ENCODE assay signal across 8 mouse cellular contexts in the genomic region with DNA sequence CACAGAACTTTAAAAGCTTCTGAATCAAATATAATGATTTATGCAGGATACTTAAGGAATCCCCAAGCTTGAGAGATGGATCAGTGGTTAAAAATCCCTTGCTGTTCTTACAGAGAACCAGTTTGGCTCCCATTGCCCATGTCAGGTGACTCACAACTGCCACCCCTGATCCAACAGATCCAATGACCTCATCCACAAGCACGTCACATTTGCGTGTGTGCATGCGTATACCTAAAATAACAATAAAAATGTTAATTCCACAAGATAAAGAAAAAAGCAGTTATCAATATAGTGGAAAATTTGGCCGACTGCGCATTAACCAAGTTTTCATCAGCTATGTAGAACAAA. TPM values are rescaled to one million over a fixed set of nuclear protein-coding genes. Genes with fewer than 3 reads are reported as not detected.
DNase-seq lines count a peak whose midpoint lies in the region; ATAC-seq and TF ChIP-seq lines count a peak whose summit lies in the region.

No protein-coding gene starts in this region.

- WGBS in kidney, embryonic 15.5 days = 54% methylated on average over 5 of the region's 5 CpGs
- 46% methylated on average over 5 of the region's 5 CpGs for WGBS in embryonic facial prominence, embryonic 10.5 days
- 55% methylated on average over 5 of the region's 5 CpGs for WGBS in intestine, embryonic 14.5 days
- whole genome bisulfite sequencing in thymus, adult 2 months = 82% methylated on average over 5 of the region's 5 CpGs
- WGBS in lung, postnatal 0 days = 53% methylated on average over 5 of the region's 5 CpGs

- no peak for TF ChIP-seq EP300 in lung, postnatal 0 days (IDR thresholded peaks at IDR 0.05)

- H3K9me3 ChIP-seq in kidney, embryonic 15.5 days (replicated peaks) = no peaks in the 10 kb centered on the region
- no peaks in the 10 kb centered on the region for H3K9me3 ChIP-seq in embryonic facial prominence, embryonic 10.5 days
- no peaks in the 10 kb centered on the region for H3K9me3 ChIP-seq in intestine, embryonic 14.5 days (ENCODE audit: control insufficient read depth, low read length)
- H3K9me3 ChIP-seq in lung, postnatal 0 days (ENCODE audit: low read length) = no peaks in the 10 kb centered on the region

- H3ac ChIP-seq in myocyte (ENCODE audit: control insufficient read depth, insufficient read length) = no peak overlapping the region

- H3K36me3 ChIP-seq in kidney, embryonic 15.5 days = no peaks in the 10 kb centered on the region
- no peaks in the 10 kb centered on the region for H3K36me3 ChIP-seq in embryonic facial prominence, embryonic 10.5 days (replicated peaks)
- no peaks in the 10 kb centered on the region for H3K36me3 ChIP-seq in intestine, embryonic 14.5 days (ENCODE audit: control insufficient read depth, insufficient read depth, low read length)
- H3K36me3 ChIP-seq in myocyte (ENCODE audit: control insufficient read depth, insufficient read depth) = no peaks in the 10 kb centered on the region
- H3K36me3 ChIP-seq in thymus, adult 2 months (ENCODE audit: control insufficient read depth, insufficient read depth, low read length) = no peaks in the 10 kb centered on the region
- H3K36me3 ChIP-seq in lung, postnatal 0 days (ENCODE audit: insufficient read depth, low read length) = no peaks in the 10 kb centered on the region

- H3K79me2 ChIP-seq in myocyte (ENCODE audit: control insufficient read depth, insufficient read depth) = no peaks in the 10 kb centered on the region

- peak overlapping the region; percentile 56 for H3K4me3 ChIP-seq in kidney, embryonic 15.5 days (replicated peaks)
- H3K4me3 ChIP-seq in embryonic facial prominence, embryonic 10.5 days = peak overlapping the region; percentile 70
- H3K4me3 ChIP-seq in intestine, embryonic 14.5 days (ENCODE audit: low read depth, low read length) = peak overlapping the region; percentile 37
- no peak overlapping the region for H3K4me3 ChIP-seq in myocyte
- no peak overlapping the region for H3K4me3 ChIP-seq in thymus, adult 2 months (ENCODE audit: control insufficient read depth, insufficient read depth, low read length)
- no peak overlapping the region for H3K4me3 ChIP-seq in lung, postnatal 0 days (ENCODE audit: low read depth, low read length)

- no peak overlapping the region for H3K27ac ChIP-seq in kidney, embryonic 15.5 days
- no peak overlapping the region; the same call in 1 of the 2 replicates for H3K27ac ChIP-seq in embryonic facial prominence, embryonic 10.5 days (replicated peaks)
- no peak overlapping the region for H3K27ac ChIP-seq in intestine, embryonic 14.5 days (ENCODE audit: low read depth)
- no peak overlapping the region for H3K27ac ChIP-seq in thymus, adult 2 months (ENCODE audit: control insufficient read depth, insufficient read depth, low read length)
- no peak overlapping the region for H3K27ac ChIP-seq in lung, postnatal 0 days (ENCODE audit: low read length)

- peaks cover 10% of the 10 kb centered on the region for H3K4me1 ChIP-seq in kidney, embryonic 15.5 days
- H3K4me1 ChIP-seq in embryonic facial prominence, embryonic 10.5 days = peaks cover 7% of the 10 kb centered on the region; the same call in 1 of the 2 replicates
- H3K4me1 ChIP-seq in intestine, embryonic 14.5 days (replicated peaks; ENCODE audit: control insufficient read depth, insufficient read depth, low read length) = 0 out of 2 replicates have a peak, but pooled peaks cover 3% of the 10 kb centered on the region
- H3K4me1 ChIP-seq in thymus, adult 2 months (replicated peaks; ENCODE audit: control insufficient read depth, insufficient read depth, low read length) = no peaks in the 10 kb centered on the region; the same call in 1 of the 2 replicates
- no peaks in the 10 kb centered on the region for H3K4me1 ChIP-seq in lung, postnatal 0 days (ENCODE audit: insufficient read depth, low read depth, low read length)

- TF ChIP-seq CTCF in thymus, adult 2 months (IDR thresholded peaks at IDR 0.05; ENCODE audit: borderline replicate concordance, control insufficient read depth, extremely low read depth, insufficient read depth, low read length, poor library complexity) = no peak
- no peak for TF ChIP-seq CTCF in lung, postnatal 0 days (IDR thresholded peaks at IDR 0.05)

- DNase-seq in kidney, postnatal 10 days = no peak
- DNase-seq in embryonic facial prominence, embryonic 10.5 days (ENCODE audit: low spot score) = no peak
- DNase-seq in intestine, embryonic 14.5 days (ENCODE audit: low spot score) = no peak
- DNase-seq in urinary bladder, postnatal 4 days (ENCODE audit: low spot score in 2 of 2) = no peak
- no peak for DNase-seq in thymus, adult 2 months
- no peak for DNase-seq in lung, postnatal 0 days (ENCODE audit: low spot score)

- ATAC-seq in kidney, embryonic 15.5 days (replicated peaks; ENCODE audit: low FRiP score) = 0 out of 2 replicates have a peak, but pooled peaks have one; percentile 22
- ATAC-seq in intestine, embryonic 14.5 days (replicated peaks; ENCODE audit: low FRiP score, low TSS enrichment, low read depth) = peak; percentile 18; the same call in 1 of the 2 replicates
- ATAC-seq in lung, postnatal 0 days = no peak

- TF ChIP-seq POLR2A in myocyte (IDR thresholded peaks at IDR 0.05; ENCODE audit: insufficient read length, low read depth) = no peak
- TF ChIP-seq POLR2A in thymus, adult 2 months (IDR thresholded peaks at IDR 0.05; ENCODE audit: control insufficient read depth, extremely low read depth, insufficient read depth, low read length, poor library complexity) = no peak

- H3K27me3 ChIP-seq in kidney, embryonic 15.5 days = no peaks in the 10 kb centered on the region
- H3K27me3 ChIP-seq in embryonic facial prominence, embryonic 10.5 days (replicated peaks; ENCODE audit: low read depth, poor library complexity, severe bottlenecking) = peaks cover 4% of the 10 kb centered on the region
- H3K27me3 ChIP-seq in intestine, embryonic 14.5 days (replicated peaks; ENCODE audit: control insufficient read depth, insufficient read depth, low read length) = no peaks in the 10 kb centered on the region
- no peaks in the 10 kb centered on the region for H3K27me3 ChIP-seq in myocyte (ENCODE audit: control insufficient read depth, insufficient read depth, insufficient read length)
- H3K27me3 ChIP-seq in thymus, adult 2 months (ENCODE audit: control insufficient read depth, insufficient read depth, low read length) = no peaks in the 10 kb centered on the region; the same call in 1 of the 2 replicates
- H3K27me3 ChIP-seq in lung, postnatal 0 days (replicated peaks; ENCODE audit: insufficient read depth, low read length) = no peaks in the 10 kb centered on the region

- peak overlapping the region; percentile 90 for H3K4me2 ChIP-seq in kidney, embryonic 15.5 days
- H3K4me2 ChIP-seq in intestine, embryonic 14.5 days (ENCODE audit: low read length) = peak overlapping the region; percentile 63
- H3K4me2 ChIP-seq in myocyte (ENCODE audit: low read depth) = peak overlapping the region; percentile 34
- H3K4me2 ChIP-seq in lung, postnatal 0 days (replicated peaks; ENCODE audit: low read depth, low read length) = no peak overlapping the region

- peak overlapping the region; percentile 42; the same call in 1 of the 2 replicates for H3K9ac ChIP-seq in kidney, embryonic 15.5 days
- H3K9ac ChIP-seq in intestine, embryonic 14.5 days (ENCODE audit: low read length) = no peak overlapping the region
- H3K9ac ChIP-seq in lung, postnatal 0 days (replicated peaks; ENCODE audit: low read depth) = no peak overlapping the region

RNA-seq across cellular contexts. Expression of a gene that starts 0.7 kb away (rescaled TPM):
- polyA plus RNA-seq in kidney, embryonic 15.5 days (2015; fragmentation: Nextera tagmentation; extraction: Ambion mirVana) = 1.7 and 1.8 TPM in 2 replicates
- 2.9 and 3.6 TPM in 2 replicates for polyA plus RNA-seq in embryonic facial prominence, embryonic 10.5 days (2016; fragmentation: Nextera tagmentation; extraction: Ambion mirVana)
- polyA plus RNA-seq in intestine, embryonic 14.5 days (2014; fragmentation: Nextera tagmentation; extraction: Ambion mirVana) = 2.8 and 3.0 TPM in 2 replicates
- 0.13 TPM for polyA plus RNA-seq in myocyte (2012; fragmentation: generic; extraction: Trizol)
- polyA plus RNA-seq in thymus, adult 2 months (2012; rRNA removed) = 0.04 and 0.22 TPM in 2 replicates
- polyA plus RNA-seq in lung, postnatal 0 days (2015; fragmentation: Nextera tagmentation; extraction: Ambion mirVana) = 0.21 and 0.30 TPM in 2 replicates

RNA-seq across cellular contexts. Expression of a gene that starts 13.5 kb away (rescaled TPM):
- 0.62 and 0.82 TPM in 2 replicates for polyA plus RNA-seq in kidney, embryonic 15.5 days (2015; fragmentation: Nextera tagmentation; extraction: Ambion mirVana)
- 1.8 and 1.9 TPM in 2 replicates for polyA plus RNA-seq in embryonic facial prominence, embryonic 10.5 days (2016; fragmentation: Nextera tagmentation; extraction: Ambion mirVana)
- polyA plus RNA-seq in intestine, embryonic 14.5 days (2014; fragmentation: Nextera tagmentation; extraction: Ambion mirVana) = 1.3 and 3.2 TPM in 2 replicates
- 0.13 TPM for polyA plus RNA-seq in myocyte (2012; fragmentation: generic; extraction: Trizol)
- polyA plus RNA-seq in thymus, adult 2 months (2012; rRNA removed) = 12.9 and 15.9 TPM in 2 replicates
- 12.6 and 15.0 TPM in 2 replicates for polyA plus RNA-seq in lung, postnatal 0 days (2015; fragmentation: Nextera tagmentation; extraction: Ambion mirVana)

RNA-seq across cellular contexts. Expression of a gene that starts 24.1 kb away (rescaled TPM):
- not detected in 2 replicates for polyA plus RNA-seq in kidney, embryonic 15.5 days (2015; fragmentation: Nextera tagmentation; extraction: Ambion mirVana)
- polyA plus RNA-seq in embryonic facial prominence, embryonic 10.5 days (2016; fragmentation: Nextera tagmentation; extraction: Ambion mirVana) = not detected in 2 replicates
- not detected in 2 replicates for polyA plus RNA-seq in intestine, embryonic 14.5 days (2014; fragmentation: Nextera tagmentation; extraction: Ambion mirVana)
- not detected for polyA plus RNA-seq in myocyte (2012; fragmentation: generic; extraction: Trizol)
- 2.0 and 3.2 TPM in 2 replicates for polyA plus RNA-seq in thymus, adult 2 months (2012; rRNA removed)
- polyA plus RNA-seq in lung, postnatal 0 days (2015; fragmentation: Nextera tagmentation; extraction: Ambion mirVana) = 25.9 and 27.0 TPM in 2 replicates

RNA-seq across cellular contexts. Expression of a gene that starts 26.3 kb away (rescaled TPM):
- polyA plus RNA-seq in kidney, embryonic 15.5 days (2015; fragmentation: Nextera tagmentation; extraction: Ambion mirVana) = 0.12 TPM in 1 of 2 replicates, not detected in the other
- not detected in 2 replicates for polyA plus RNA-seq in embryonic facial prominence, embryonic 10.5 days (2016; fragmentation: Nextera tagmentation; extraction: Ambion mirVana)
- not detected in 2 replicates for polyA plus RNA-seq in intestine, embryonic 14.5 days (2014; fragmentation: Nextera tagmentation; extraction: Ambion mirVana)
- 0.07 TPM for polyA plus RNA-seq in myocyte (2012; fragmentation: generic; extraction: Trizol)
- polyA plus RNA-seq in thymus, adult 2 months (2012; rRNA removed) = 0.20 TPM in 1 of 2 replicates, not detected in the other
- polyA plus RNA-seq in lung, postnatal 0 days (2015; fragmentation: Nextera tagmentation; extraction: Ambion mirVana) = not detected in 2 replicates

RNA-seq across cellular contexts. Expression of a gene that starts 33.6 kb away (rescaled TPM):
- polyA plus RNA-seq in kidney, embryonic 15.5 days (2015; fragmentation: Nextera tagmentation; extraction: Ambion mirVana) = 0.10 and 0.22 TPM in 2 replicates
- polyA plus RNA-seq in embryonic facial prominence, embryonic 10.5 days (2016; fragmentation: Nextera tagmentation; extraction: Ambion mirVana) = 0.10 and 0.14 TPM in 2 replicates
- polyA plus RNA-seq in intestine, embryonic 14.5 days (2014; fragmentation: Nextera tagmentation; extraction: Ambion mirVana) = 0.30 and 0.45 TPM in 2 replicates
- not detected for polyA plus RNA-seq in myocyte (2012; fragmentation: generic; extraction: Trizol)
- 0.27 TPM in 1 of 2 replicates, not detected in the other for polyA plus RNA-seq in thymus, adult 2 months (2012; rRNA removed)
- not detected in 2 replicates for polyA plus RNA-seq in lung, postnatal 0 days (2015; fragmentation: Nextera tagmentation; extraction: Ambion mirVana)

Comparison
In these comparisons a context has a peak if more than half of its experiments do, and no peak if none do; other contexts are left out.
1. H3K4me3 ChIP-seq: peak in kidney, embryonic 15.5 days (single experiment), embryonic facial prominence, embryonic 10.5 days (single experiment) and intestine, embryonic 14.5 days (single experiment); none in myocyte (single experiment), thymus, adult 2 months (single experiment) and lung, postnatal 0 days (single experiment).